ENCODE assay signal across 13 mouse cellular contexts in genomic region chr13:47716265-47716664, GRCm38 (mm10).
A peak's percentile ranks its signal among the peaks of the same experiment; 100 is the strongest.
DNase-seq lines count a peak whose midpoint lies in the region; ATAC-seq lines count a peak whose summit lies in the region.
"Had no signal": no experiment of that assay in that cellular context is flagged by ENCODE, and none has a peak within 500 bp of the region (broad histone marks: within the 10 kb centered on the region; RNA-seq: fewer than 3 reads in every experiment).

No protein-coding gene starts in this region.

- H3K27ac ChIP-seq in liver, embryonic 12.5 days = no peak overlapping the region
- H3K27ac ChIP-seq: liver, embryonic 15.5 days; midbrain, embryonic 12.5 days had no signal

- no peaks in the 10 kb centered on the region for H3K9me3 ChIP-seq in liver, embryonic 12.5 days (replicated peaks)
- H3K9me3 ChIP-seq: liver, embryonic 15.5 days; midbrain, embryonic 12.5 days had no signal

- intact Hi-C loops in heart, postnatal 14 days (cut with DNase I) = no loop called here

- 55% methylated on average over 4 of the region's 4 CpGs for WGBS in liver, embryonic 12.5 days (ENCODE audit: insufficient replicate concordance)

- H3K4me2 ChIP-seq in liver, embryonic 12.5 days = no peak overlapping the region
- H3K4me2 ChIP-seq: liver, embryonic 15.5 days; midbrain, embryonic 12.5 days had no signal

- no peak overlapping the region for H3K9ac ChIP-seq in liver, embryonic 12.5 days
- H3K9ac ChIP-seq: liver, embryonic 15.5 days; midbrain, embryonic 12.5 days had no signal

- ATAC-seq in liver, embryonic 12.5 days = no peak

- H3K4me3 ChIP-seq in liver, embryonic 12.5 days = no peak overlapping the region
- H3K4me3 ChIP-seq: liver, embryonic 15.5 days; midbrain, embryonic 12.5 days had no signal

- no peaks in the 10 kb centered on the region for H3K4me1 ChIP-seq in liver, embryonic 12.5 days
- H3K4me1 ChIP-seq: liver, embryonic 15.5 days; midbrain, embryonic 12.5 days had no signal

- no peaks in the 10 kb centered on the region for H3K27me3 ChIP-seq in liver, embryonic 12.5 days (replicated peaks)
- H3K27me3 ChIP-seq: liver, embryonic 15.5 days; midbrain, embryonic 12.5 days had no signal

- no peaks in the 10 kb centered on the region for H3K36me3 ChIP-seq in liver, embryonic 12.5 days
- H3K36me3 ChIP-seq: liver, embryonic 15.5 days; midbrain, embryonic 12.5 days had no signal

- peak; percentile 7 for DNase-seq in adrenal gland, postnatal 14 days
- no peak for DNase-seq in adrenal gland, postnatal 36 days
- peak; percentile 4 for DNase-seq in liver
- peak; percentile 12 to 28 for DNase-seq in heart, postnatal 14 days
- DNase-seq in lung, postnatal 36 days = peak; percentile 39
- no peak for DNase-seq in cerebellum, postnatal 4 days (ENCODE audit: low spot score in 2 of 2)
- DNase-seq in natural killer cell, adult 2 months (ENCODE audit: low spot score in 2 of 2) = no peak
- DNase-seq: cerebellum, adult 11 months; embryo, embryonic 11 days; kidney, adult 18-20 months had no signal

Comparison
In these comparisons a context has a peak if more than half of its experiments do, and no peak if none do; other contexts are left out.
1. DNase-seq: peak in adrenal gland, postnatal 14 days (single experiment), liver (single experiment), heart, postnatal 14 days (2 of 2) and lung, postnatal 36 days (single experiment); none in adrenal gland, postnatal 36 days (0 of 2), cerebellum, postnatal 4 days (0 of 2) and natural killer cell, adult 2 months (0 of 2).